Mouse (Mus musculus): Measurements from ENCODE around the gene Ankrd50. TPM values are rescaled to one million over a fixed set of nuclear protein-coding genes. Genes with fewer than 3 reads are reported as not detected.

Gene Ankrd50
- 10 to 100 TPM; 26.6 to 31.0 TPM for total RNA-seq (2021)
- long read RNA-seq, experiment 1, full-length matches to known transcripts, result 4 of 6 reads
- long read RNA-seq, experiment 1, partial matches to known transcripts, result 2 of 6 reads
- long read RNA-seq, experiment 1, other reads (novel, unspliced or antisense), result 0 of 6 reads
- long read RNA-seq, experiment 2, partial matches to known transcripts, result 0 of 2 reads
- long read RNA-seq, experiment 2, other reads (novel, unspliced or antisense), result 1 of 2 reads

DNA sequence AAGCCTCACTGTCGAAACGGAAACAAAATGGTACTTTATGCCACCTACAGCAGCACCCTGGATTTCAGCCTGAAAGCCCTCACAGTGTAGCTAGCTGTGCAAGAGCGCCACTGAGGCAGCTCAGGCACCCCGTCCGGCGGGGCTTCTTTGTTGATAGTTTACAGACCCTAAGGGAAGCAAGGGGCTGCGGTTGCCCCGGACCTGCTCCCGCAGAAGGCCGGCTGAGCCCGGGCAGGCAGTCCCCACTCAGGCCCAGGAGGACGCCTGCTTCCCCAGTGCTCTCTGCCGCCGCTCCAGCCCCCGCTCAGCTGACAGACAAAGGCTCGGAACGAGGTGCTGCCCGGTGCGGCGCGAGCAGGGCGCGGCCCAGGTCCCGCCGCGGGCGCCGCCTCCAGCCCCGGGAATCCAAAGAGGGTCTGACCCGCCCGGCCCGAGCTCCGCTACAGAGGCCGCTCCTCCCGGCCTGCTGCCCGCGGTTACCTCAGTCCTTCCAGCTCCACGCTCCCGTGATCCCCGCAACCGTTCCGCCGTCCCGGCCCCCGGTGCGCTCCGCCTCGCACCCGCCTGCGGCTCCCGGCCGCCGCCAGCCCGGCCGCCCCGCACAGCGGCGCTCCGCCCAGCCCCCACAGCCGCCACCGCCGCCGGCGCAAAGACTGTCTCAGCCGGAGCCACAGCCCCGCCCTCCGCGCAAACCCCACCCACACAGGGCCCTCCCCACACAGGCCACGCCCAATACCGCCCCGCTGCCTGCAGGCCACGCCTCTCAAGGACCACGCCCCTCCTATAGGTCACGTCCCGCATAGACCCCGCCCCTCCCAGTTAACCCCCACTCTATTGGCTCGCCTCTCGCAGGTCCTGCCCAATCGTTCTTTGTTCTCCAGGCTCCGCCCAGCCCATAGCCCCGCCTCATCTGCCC lies at the start of gene Ankrd50:
Gene Ankrd50, minus strand, starts transcription at position 654 of the 916 bp plus-strand sequence.
- DNase-seq, result peak; percentile 99 to 100

DNA sequence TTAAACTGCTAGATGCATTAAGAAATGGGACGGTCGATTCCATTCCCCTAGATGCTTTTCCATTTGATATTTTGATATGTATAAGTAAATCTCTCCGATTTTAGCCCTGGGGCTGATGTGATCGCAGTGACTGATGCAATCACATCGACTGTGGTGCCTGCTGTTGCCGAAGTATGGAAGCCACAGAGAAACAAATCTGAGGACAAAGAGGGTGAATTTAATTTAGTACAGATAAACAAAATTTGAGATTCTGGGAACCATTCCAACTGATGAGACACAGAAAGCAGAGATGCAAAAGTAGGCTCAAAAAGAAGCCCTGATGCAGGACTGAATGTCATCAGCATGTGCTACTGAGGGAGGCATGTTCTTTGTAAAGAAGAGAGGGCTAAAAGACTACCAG lies 49.6 kb upstream of the Ankrd50 start:
- DNase-seq, result no peak

DNA sequence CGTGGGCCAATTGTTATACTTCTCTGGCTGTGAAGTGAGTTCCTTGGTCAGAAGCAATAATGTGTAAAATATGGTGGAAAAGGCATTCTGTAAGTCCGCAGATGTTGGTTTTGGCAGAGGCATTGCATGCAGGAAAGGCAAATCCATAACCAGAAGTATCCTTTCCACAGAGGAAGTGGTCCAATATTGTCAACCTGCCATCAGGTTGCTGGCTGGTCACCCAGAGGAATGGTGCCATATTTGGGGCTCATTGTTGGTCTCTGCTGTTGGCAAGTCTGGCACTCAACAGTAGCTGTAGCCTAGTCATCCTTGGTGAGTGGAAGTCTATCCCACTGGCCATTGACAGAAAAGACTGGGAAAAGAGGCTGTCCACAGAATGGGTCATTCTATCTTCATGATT lies 35.8 kb upstream of the Ankrd50 start:
- no peak for DNase-seq

DNA sequence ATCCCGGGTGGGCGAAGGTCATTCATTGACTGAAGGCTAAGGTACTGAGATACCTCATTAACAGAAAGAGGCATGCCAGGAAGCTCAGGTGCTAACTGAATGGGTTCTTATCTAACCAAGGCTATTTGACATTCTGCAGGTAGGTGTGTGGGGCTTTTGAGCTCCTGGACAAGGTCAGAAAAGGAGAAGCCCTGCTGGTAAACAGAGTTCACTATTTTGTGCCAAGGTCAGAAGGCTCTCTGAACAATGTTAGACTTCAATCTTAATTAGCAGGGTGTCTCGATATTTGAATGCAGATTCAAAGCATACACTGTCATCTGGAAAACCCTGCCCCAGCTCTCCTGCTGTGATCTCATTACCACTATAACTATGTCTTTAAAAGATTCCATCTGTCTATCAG lies 35.3 kb upstream of the Ankrd50 start:
- no peak for DNase-seq

DNA sequence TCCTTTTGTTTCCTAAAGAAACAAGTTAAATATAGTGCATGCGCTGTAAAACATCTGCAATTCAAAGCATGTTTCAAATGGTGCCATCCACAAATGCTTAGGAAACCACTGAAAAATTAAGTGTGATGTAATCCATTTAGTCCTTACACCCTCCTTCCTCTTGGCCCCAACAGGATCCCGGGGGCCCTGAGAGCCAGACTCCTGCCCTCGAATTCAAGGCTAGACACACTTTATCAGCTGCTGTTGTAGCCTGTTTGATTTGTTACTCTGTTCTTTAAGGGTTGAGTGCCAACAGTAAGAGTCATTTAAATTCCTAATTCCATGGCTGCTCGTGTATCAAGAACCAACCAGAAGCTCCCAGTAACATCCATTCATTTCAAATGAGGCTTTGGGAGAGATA lies 19.0 kb upstream of the Ankrd50 start:
- peak; percentile 14 to 25 for DNase-seq

DNA sequence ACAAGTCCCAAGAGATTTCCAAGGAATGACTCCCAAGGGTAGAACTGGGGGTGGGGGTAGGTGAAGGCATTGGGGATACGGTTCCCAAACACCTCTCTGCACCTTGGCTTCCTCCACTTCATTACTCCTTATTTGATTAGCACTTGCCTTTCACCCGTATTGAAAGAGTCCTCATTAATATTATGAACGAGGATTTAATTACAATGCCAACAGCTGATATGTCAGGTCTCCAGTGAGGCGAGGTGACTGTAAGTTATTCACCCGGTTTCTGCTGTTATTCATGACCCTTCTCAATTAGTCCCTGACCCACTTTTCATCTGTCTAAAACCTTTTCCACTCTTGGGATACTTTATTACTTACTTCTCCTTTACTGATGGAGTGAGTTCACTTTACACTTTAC lies 17.5 kb upstream of the Ankrd50 start:
- DNase-seq, result no peak

DNA sequence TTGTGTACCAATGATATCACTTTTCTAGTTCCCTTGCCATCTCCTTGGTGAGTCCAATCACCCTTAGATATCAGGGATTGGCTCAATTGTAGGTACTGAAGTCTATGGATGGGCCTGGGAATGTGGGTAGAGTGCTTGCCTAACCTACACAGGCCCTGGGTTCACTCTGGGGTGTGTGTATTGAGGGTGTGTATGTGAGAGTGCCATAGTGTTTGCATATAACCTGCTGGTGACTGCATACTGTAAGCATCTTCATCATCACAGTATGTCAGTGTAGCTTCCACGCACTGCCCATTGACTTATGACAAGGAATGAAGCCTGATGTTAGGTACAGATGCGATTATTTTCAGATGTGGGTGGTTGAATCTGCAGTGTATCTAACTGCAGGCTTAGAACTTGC lies 17.1 kb upstream of the Ankrd50 start:
- no peak for DNase-seq

DNA sequence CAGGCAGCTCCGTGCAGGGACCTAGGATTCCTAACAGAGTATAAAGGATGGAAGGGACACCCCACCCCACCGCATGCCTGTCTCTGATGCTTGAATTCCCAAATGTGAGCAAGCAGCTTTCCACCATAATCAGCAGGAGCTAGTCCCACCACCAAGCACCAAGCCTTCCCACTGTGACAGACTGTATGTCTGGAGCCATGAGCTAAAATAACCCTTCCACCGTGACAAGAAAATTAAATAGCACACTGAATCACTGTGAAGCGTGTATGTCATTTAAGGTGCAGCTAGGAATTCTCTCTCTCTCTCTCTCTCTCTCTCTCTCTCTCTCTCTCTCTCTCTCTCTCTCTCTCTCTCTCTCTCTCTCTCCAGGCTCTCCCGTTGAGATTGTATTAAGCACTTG lies 16.7 kb upstream of the Ankrd50 start:
- no peak for DNase-seq

DNA sequence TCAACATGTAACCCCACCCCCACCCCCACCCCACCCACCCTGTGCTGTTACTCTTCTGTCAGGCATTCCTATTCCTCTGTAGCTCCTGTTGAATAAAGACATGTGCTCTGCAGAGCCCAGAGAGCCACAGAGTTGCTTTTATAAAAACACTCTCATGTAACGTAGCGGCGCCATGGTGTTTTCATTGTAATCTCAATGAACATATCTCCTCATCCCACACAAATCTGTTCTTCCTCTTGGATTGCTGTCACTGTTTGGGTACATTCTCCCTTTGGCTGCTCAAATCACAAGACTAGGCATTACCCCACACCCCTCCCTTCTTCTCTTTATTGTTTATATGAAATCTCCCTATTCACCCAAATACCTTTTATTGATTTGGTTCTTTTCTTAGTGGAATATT lies 13.9 kb upstream of the Ankrd50 start:
- DNase-seq, result no peak

DNA sequence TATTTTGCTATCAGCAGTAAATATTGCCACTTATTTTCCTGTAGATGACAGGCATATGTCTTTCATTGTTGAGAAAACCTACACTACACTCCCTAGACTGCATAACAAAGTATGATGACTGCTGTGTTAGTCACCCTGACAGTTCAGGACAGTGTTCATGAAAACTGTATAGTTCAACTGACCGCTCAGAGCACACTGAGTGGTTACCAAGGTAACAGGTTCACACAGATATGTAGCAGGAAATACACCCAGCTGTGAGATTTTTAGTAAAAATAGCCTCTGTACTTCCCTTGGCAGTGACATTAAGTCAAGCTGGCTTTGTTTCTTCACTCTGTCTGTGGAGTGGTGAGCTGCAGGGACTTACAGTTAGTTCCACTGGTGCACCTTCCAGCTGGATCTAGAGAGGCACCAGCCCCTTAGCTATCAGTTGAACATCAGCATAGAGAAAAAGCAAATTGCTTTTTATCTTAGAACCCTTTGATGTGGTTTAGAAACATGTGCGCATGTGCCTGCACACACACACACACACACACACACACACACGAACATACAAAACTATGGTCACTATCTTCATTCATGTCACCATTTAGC lies 12.2 kb upstream of the Ankrd50 start:
- DNase-seq, result no peak

DNA sequence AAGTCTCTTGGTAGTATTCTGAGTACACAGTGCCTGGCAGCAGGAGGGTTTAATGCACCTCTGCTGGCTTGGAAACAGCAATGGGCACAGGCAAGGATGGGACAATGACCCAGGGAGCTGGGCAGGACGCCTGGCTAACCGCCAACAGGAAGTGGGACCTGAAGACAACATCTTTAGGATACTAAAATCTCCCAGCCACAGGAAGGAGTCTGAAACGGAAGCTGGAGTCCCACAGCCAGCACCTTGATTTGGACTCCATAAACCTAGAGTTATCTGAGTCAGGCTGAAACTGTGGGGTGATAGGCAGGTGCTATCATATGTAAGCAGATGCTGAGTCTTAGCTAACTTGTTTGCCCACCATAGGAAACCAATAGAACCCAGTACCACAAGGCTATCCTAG lies 7.1 kb upstream of the Ankrd50 start:
- DNase-seq, result no peak

DNA sequence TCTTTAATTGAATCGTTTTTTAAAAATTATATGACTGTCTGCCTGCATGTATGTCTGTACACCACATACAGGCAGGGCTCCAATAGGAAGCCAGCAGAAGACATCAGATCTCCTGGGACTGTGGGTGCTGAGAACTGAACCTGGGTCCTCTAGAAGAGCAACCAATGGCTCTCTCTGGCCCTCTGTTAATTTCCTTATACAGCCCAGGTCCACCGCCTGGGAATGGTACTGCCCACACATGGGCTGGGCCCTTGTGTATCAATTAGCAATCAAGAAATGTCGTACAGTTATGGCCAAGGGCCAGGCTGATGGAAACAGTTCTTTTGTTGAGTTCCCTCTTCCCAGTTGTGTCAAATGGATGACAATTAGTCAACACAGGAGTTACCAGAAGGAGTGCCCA lies 6.6 kb upstream of the Ankrd50 start:
- no peak for DNase-seq

DNA sequence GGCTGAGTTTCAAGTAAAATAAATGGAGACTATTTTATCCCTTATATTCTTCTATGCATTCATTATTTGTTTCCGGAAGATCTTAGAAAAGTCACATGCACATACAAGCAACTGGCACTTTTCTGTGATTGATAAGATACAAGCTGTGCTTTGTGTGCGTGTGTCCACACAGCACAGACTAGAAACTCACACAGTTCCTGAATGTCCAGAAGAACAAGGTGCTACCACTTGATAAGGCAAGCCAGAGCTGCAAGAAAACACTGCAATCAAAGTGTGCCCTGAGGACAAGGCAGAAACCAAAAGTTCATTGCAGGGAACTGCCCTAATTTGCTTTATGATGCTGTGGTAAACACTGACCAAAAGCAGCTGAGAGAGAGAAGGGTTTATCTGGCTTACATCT lies 6.1 kb upstream of the Ankrd50 start:
- no peak for DNase-seq

DNA sequence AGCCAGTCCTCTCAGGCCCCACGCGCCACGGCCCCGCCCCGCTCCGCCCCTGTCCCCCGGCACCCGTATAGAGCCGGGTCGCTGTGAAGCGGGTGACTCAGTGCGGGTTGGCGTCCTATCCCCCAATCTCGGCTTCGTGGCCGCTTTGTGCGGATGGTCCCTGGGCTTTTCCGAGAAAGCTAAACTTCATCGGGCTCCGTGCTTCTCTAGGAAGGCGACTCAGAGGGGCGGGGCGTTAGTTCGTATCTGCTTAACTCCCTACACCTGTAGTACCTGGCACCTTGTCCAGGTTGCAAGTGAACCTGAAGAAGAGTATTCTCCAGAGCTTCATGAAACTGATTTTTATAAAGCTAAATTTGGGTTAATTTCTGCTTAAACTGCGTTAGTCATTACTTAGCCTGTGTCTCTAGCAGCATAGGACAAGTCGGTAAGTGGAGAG lies 482 bp upstream of the Ankrd50 start:
- DNase-seq, result no peak

DNA sequence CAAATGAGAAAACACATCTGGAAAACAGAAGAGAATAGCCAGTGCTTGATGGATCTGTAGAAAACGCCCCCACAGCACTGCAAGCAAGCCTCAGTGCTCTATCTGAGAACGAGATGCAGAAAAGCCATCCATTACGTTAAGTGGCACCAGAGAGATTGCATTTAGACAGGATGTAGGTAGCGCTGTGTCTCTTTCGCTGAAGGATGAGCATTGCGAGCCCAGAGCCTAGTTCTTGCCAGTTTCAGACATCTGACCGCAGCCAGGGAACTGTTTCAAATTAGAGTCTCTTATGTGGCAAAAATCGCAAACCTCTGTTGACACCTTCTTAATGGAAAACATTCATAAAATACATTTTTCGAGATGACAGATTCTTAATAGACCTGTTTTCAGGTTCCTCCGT lies 1.1 kb downstream of the Ankrd50 start:
- peak in 1 of 2 experiments; percentile 15 for DNase-seq

DNA sequence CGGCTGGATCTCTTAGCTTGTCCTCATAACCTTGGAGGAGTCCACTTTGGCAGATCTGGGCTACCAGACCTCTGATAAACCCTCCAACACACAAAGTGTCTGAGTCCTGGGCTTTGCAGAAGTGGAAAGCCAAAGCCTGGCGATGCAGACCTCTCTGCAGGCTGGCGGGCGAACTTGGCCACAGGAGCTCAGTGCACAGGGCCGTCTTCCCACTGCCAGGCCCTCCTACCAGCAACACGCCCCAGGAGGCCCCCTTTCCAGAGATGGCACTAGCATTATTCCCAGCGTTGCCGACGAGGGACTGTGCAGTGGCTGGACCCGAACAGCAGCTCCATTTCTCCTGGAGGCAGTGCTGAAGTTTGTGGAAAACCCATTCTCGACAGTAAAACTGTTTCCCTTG lies 1.9 kb downstream of the Ankrd50 start:
- DNase-seq, result no peak

DNA sequence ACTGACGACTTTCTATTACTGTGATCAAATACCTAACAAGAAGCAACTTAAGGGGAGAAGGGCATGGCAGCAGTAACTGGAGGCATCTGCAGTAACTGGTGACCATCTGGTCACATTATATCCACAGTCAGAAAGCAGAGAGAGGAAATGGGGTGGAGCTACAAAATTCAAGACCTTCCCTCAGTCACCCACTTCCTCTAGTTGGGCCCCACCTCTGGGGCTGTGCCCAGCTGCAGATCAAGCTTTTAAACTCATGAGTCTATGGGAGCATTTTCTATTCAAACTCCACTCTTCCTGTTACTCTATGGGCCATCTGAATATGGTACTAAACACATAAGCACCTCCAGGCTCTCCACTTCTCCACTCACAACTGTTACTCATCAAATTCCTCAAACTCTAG lies 3.5 kb downstream of the Ankrd50 start:
- DNase-seq, result no peak

DNA sequence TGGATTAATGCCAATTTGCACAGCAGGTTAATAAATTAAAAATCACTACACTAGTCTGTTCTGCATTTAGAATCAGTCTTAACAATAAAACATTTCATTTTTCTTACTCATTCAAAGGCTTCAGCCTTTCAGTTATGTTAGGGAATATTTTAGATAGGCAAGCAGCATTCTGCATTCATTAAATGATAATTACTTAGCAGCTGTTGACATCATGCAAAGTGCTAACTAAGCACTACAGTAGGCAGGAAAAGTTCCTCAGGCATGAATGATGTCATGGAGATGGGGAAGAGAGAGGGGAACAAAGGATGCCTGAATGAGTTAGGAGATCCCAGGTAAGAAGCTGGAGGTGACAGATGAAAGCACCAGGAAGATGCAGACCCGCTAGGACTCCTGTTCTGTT lies 6.7 kb downstream of the Ankrd50 start:
- DNase-seq, result no peak

DNA sequence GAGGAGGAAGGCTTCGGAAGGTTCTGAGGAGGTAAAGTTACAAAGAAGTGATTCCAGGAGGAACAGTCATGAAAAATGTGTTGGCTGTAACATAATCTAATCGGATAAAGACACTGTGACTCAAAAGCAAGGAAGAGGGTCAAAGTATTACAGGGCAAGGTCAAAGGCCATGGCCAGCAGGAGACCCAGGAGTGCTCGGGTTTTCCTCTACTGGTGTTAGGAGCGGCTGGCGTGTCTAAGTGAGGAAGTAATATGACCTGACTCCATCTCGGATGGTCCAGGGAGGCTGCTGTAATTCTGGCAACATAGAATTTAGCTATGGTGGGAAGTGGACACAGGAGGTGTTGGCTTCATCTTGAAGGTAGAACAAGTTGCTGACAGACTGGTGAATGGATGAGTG lies 9.1 kb downstream of the Ankrd50 start:
- no peak for DNase-seq

DNA sequence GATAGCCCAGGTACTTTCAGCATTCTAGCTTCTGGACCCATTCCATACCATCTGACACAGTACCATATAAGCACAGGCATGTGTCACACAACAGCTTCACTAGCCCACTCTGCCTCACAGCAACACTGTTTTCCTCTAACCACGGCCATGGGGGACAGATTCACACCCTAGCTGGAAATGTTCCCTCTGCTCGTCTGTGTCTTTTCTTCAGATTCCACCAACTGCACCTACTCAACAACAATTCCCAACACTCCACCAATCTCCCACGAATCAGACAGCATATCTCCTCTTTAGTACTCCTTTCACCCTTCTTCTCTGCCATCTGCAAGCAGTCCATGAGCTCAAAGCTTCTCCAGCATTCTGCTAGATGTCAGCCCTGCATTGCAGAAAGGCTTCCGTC lies 11.5 kb downstream of the Ankrd50 start:
- DNase-seq, result no peak

DNA sequence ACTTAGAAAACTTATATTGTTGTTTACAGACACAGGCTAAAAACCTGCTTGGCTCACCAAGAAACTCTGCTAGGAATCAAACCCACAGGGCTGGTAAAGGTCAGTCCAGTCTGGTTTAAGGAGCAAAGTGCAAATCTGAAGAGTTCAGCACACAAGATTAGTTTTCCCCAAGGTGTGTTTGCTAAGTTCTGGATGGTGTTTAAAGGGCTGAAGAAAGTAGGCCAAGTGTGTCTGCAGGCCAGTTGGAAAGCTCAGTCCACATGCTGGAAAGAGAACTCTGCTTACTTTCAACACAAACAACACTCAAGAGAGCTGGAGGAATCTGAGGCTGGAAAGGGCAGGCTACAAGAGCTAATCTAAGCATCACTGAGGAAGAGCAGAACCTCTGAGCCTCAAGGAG lies 13.1 kb downstream of the Ankrd50 start:
- DNase-seq, result no peak

DNA sequence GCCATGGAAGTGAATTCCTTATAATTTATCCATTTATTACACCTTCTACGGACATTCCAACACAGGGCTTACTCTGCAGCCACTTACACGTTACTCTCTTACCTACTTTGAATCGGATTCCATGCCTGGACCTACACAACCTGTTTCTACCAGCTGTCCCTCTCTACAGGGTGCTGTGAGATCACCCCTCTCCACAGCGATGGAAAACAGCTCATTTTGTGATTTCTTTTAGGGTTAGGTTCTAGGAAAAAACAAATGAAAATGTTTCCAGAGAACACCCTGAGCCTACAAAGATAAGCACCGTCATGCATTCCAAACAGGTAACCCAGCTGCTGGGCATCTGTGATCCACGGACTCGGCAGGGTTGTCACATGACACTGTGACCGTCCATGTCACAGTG lies 16.5 kb downstream of the Ankrd50 start:
- no peak for DNase-seq

DNA sequence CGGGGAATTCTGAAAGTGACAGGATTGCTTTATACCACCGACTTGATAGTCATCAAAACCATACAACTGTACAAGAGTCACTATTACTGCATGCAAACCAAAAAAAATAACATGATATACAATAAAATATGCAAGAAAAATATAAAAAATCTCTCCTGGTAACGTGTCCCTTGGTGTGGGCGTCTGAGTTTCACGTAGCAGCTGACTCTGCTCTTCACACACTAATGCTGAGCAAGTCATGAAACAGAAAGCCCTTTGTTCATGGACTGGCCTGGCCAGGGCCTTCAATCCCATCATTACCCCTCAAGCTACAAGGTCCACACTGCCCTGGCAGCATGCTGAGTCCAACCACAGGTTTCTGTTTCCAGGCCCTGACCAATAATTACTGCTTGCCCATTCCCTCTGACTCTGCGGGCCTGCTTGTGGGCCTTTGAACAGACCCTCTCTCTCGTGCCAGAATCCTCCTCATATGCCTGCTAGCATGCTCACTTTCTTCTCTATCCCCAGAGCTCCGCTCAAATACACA lies 17.7 kb downstream of the Ankrd50 start:
- no peak for DNase-seq

All from adrenal gland, postnatal 36 days (tissue).